Mouse (Mus musculus) heart, postnatal 25 days (tissue): Measurements from ENCODE around the gene Fam120a. TPM values are rescaled to one million over a fixed set of nuclear protein-coding genes. Genes with fewer than 3 reads are reported as not detected.

Experiments used
- DNase-seq: peaks from one replicate; pipeline ENCODE4 v3.0.0; 2022; ENCODE audit warnings: low spot score
- intact Hi-C: fragments of 180-260 bp; cut with DNase I; formaldehyde crosslinking; loops from one replicate; pipeline ENCODE4 v1.15.1; 2025
- total RNA-seq, 2 experiments: library from RNA; stranded (reverse); gene quantifications; 2 replicates each; pipeline ENCODE4 v1.2.3; 2021

Fam120a gene
- total RNA-seq, 2 experiments from 2014 or later = 110 to 116 TPM

DNA sequence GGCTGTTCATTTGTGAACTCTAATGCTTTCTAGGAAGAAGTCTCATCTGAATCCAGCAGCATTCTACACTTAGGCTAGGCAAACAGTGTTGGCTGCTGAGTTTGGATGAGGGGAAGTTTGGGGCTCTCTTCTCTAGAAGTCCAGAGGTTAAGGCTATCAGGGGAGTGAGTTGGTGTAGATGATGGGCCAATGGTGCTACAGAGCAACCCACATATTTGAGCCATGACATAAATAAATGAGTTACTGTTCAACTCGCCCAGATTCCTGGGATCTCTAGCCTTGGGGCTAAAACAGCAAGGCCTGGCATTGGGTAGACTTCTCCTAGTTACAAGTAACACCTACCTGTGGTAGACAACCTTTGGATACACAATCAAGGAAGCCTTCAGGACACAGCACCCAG, 46.6 kb downstream of the Fam120a start:
- intact Hi-C loops = no loop called here

DNA sequence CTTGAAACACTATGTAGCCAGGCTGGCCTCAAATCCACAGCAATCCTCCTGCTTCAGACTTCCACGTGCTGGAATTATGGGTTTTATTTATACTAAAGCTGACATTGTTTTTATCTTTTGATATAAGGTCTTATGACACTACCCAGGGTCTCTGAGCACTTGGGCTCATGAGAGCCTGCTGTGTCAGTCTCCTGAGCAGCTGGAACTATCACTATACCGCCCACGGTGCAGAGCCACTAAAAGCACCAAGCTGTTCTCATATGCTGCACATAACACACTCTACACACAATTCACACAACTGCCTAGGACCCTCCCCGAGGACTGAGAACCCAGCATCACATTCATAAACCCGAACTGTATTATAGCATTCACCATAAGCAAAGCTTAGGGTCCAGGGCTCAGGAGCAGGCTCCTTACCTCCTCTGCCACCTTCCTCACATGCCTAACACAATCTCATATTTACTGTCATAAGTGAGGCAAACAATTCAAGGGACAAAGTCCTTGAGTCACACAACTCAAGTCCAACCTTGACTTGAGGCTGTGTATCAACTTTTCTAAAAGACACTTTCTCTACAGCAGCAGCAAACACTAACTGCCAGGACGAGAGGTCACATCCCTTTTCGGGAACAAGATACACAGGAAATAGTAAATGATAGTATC, 47.9 kb downstream of the Fam120a start:
- intact Hi-C loops = no loop called here
- DNase-seq = no peak

More for the DNA sequence above, 46.6 kb downstream of the Fam120a start:
- DNase-seq = no peak

GRCm38 (mm10) chr13:48917113-48917599, 50.7 kb downstream of the Fam120a start:
- intact Hi-C loops = no loop called here
- DNase-seq = no peak

GRCm38 (mm10) chr13:48913680-48914079, 54.1 kb downstream of the Fam120a start:
- intact Hi-C loops = no loop called here
- DNase-seq = no peak

DNA sequence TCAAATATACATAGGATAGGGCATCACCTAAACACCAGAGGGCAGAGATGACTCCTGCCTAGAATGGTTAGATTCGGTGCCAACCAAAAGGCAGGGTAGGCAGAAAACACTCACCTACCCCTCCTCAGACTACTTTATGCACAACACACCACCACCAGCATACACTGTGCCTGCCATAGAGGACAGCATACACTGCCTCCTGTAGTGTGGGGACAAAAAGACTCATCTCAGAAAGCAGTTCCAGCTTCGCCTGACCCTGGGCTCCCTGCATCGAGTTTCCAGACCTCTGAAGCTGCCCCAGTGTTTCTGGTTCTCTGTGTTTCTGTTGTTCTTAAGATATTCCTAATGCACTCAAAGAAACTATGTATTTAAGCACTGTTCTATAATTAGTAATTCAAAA, 54.7 kb downstream of the Fam120a start:
- intact Hi-C loops = no loop called here
- no peak for DNase-seq

DNA sequence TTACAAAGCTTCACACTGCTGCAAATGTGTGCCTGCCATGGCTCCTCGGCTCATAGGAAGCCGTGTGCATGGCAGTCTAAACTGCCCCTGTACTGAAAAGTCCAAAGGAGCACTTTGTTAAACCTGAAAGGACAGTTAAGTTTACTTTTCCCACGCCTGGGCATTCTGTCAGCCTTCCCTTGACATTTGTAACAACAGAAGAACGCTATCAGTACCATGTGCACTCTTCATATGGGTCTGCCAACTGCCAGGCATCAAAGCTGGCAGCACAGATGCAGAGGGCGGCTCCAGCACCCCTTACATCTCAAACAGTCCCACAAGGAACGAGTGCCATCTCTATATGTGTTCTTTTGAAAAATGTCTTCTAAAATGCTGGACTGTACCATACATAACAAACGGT, 56.4 kb downstream of the Fam120a start:
- no peak for DNase-seq
- intact Hi-C loops = no loop called here

DNA sequence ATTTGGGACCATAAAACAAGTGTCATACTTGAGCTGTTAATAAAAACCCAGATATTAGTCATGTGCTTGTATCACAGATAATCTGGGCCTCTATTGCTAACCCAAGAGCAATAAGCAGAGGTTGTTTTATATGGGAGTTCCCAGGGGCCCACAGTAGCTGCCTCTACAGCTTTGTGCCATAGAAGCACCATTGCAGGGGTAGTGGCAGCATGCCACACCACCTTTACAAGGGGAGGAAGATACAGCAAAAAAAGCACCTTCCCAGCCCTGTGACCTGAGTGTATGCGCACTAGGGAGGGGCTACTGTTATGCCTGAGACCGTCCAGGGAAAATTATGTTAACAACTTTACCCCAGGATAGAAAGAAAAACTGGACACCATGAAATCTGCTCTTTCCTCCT, 62.4 kb downstream of the Fam120a start:
- intact Hi-C loops = no loop called here
- no peak for DNase-seq

- intact Hi-C loops = no loop called here
- no peak for DNase-seq
Observed at GRCm38 (mm10) chr13:48895376-48895775, 72.4 kb downstream of the Fam120a start.

- DNase-seq = no peak
- intact Hi-C loops = no loop called here
Observed at GRCm38 (mm10) chr13:48890260-48890960, 77.4 kb downstream of the Fam120a start.

- DNase-seq = peak; percentile 96
- intact Hi-C loops = loop anchor here (5.0 to 10.0 kb wide), 2 partner anchors 89 to 334 kb away; partner anchors contain the start of gene Fam120a
Observed at GRCm38 (mm10) chr13:48878534-48878933, 89.3 kb downstream of the Fam120a start.

DNA sequence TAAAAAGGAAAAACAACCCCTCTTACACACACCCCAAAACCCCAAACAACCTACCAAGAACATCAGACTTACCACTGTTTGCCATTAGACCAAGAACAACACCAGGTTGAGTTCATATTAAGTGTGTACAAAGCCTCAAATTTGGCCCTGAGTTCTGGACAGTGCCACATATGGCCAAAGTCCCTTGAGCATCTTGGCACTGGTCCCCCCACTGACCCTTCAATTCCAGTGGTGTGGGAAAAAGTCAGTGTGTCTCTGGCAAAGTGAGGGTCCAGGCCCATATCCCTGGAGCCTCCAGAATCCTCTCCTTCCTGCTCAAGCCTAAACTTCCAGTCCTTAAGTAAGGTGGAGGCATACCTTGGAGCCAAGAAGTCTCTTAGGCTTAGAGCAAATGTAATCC, 90.0 kb downstream of the Fam120a start:
- intact Hi-C loops = loop anchor here (5.0 to 10.0 kb wide), 2 partner anchors 89 to 333 kb away; partner anchors contain the start of gene Fam120a

GRCm38 (mm10) chr13:48872726-48873125, 95.1 kb downstream of the Fam120a start:
- intact Hi-C loops = loop anchor here (10.0 kb wide), 1 partner anchor 328 kb away; no protein-coding TSS in a partner anchor
- DNase-seq = no peak

More for the DNA sequence above, 90.0 kb downstream of the Fam120a start:
- DNase-seq = no peak

DNA sequence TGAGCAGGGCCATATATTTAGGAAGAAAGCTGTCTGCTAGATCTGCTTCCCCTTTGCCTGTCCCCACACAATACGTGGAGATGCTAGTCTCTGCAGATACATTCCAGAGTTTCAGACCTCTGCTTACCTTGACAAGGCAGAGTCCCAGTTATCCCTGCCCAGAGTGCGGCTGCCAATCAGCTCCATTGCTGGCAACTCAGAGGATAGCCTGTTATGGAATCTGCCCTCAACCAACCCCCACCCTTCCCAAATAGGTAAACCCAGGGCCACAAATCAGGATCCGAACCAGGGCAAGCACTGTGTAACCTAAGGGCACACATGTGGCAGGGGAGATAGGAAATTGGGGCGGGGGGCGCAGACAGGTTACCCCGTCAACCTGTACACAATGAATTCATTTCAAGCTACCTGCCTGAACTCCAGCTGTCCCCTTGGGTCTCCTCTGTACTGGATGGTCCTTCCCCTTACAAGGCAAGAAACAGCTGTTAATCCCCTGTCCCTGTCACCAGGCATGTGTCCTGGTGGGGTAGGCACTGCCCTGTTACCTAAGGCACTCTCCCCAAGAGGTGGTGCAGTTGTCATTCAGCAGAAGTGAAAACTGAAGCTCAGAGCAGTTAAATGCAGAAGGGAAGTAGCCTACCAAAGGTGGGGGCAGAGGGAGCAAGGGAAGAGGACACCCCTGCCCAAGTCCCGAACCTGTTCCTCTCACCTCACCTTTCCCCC, 95.8 kb downstream of the Fam120a start:
- DNase-seq = no peak
- intact Hi-C loops = loop anchor here (10.0 kb wide), 1 partner anchor 327 kb away; no protein-coding TSS in a partner anchor

GRCm38 (mm10) chr13:48870771-48871731, 96.8 kb downstream of the Fam120a start, which contains the start of gene Phf2:
Phf2 (minus strand) TSS chr13:48871119.
- no peak for DNase-seq
- intact Hi-C loops = loop anchor here (10.0 kb wide), 1 partner anchor 326 kb away; no protein-coding TSS in a partner anchor

- intact Hi-C loops = loop anchor here (10.0 kb wide), 1 partner anchor 325 kb away; no protein-coding TSS in a partner anchor
- DNase-seq = no peak
Observed at GRCm38 (mm10) chr13:48869950-48870770, 97.7 kb downstream of the Fam120a start.

GRCm38 (mm10) chr13:48869600-48869949, 98.2 kb downstream of the Fam120a start:
- intact Hi-C loops = no loop called here
- DNase-seq = no peak

DNA sequence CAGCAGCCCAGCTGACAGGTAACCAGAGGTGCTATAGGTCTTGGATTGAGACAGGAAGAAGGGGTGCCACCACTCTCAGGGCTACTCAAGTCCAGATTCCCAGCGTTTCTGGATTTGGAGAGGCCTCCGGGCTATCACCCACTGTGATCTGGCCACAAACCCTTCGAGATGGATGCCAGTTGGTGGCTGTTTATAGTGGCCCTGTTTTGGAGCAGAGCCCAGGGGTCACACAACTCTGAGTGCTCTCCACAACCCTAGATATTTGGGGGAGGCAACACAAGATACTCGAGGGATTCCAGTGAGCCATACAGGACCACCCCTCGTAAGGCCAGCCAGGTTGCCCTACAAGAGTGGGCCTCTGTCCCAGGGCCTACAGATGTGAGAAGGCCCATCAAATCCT, 98.7 kb downstream of the Fam120a start:
- no peak for DNase-seq
- intact Hi-C loops = no loop called here

- intact Hi-C loops = no loop called here
- DNase-seq = no peak
Observed at GRCm38 (mm10) chr13:48864673-48865356, 103.0 kb downstream of the Fam120a start.
